Mouse (Mus musculus) naive thymus-derived CD4-positive, alpha-beta T cell, adult 2 months (primary cell): ENCODE results near the gene Atg7.

Experiments used
- DNase-seq: peaks from one replicate; pipeline ENCODE4 v3.0.0-alpha.2; 2011; ENCODE audit warnings: low read depth

The Atg7 gene

DNA sequence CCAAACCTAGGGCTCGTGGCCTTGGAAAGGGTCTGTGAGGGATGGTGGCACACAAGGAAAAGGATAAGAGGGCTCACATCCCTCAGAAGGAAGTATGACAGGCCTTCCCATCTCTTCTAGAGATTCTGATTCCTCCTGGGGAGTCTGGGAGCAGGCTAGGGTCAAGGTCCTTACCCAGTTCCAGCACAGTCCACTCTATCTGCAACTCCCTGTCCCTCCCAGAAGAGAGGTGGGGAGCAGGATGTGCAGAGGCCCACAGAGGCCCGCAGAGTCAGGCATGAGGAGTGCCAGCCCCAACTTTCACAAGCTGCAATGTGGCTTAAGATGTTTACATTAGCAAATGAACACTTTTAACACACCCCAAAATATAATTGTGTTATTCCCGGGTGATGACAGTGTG lies 212.7 kb downstream of the Atg7 start:
- no peak for DNase-seq

DNA sequence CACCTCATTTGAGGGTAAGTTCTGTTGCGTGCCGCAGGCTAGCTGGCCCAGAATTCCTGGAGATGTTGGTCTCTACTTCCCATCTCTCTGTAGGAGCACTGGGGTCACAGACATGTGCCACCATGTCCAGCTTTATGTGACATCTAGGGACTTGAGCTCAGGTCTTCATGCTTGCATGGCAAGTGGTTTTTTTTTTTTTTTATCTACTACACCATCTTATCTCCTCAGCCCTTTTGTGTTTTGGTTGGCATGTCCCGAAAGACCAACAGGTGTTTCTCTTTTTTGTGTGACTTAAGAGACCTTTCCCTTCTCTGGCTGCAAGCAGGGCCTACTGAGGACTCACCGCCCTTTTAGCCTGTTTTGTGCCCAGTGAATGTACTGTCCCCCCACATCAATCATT lies 213.6 kb downstream of the Atg7 start:
- DNase-seq, result no peak

DNA sequence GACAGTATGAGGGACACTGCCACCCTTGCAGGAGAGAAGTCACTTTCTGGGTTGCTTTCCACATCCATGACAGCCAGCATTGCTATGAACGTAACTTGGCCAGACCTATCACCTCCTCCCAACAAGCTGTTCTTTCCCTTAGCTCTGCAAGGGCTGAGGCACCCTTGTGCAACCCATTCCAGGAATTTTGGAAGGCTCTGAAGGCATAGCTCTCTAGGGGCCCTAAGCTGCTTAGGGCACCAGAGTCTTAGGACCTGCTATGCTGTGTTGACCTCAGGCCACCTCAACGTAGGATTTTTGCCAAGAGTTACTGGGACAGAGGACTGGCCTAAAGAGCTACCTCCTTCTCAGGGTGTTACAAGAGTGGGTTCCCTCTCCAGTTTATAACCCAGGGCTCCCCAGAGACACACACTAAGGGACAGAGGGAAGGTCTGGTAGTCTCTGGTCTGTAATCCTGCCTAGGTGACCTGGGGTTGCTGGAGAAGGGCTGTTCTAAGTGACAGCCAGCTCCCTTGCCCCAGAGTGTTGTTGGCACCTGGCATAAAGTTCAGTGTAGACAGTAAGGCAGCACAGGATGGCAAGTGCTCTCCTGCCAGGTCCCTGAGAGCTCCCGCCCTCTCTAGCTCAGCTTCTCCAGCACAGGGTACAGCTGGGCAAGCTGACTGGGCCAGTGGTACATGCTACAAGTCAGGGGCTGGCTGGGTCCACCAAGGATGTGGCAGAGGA lies 215.3 kb downstream of the Atg7 start:
- DNase-seq, result no peak

DNA sequence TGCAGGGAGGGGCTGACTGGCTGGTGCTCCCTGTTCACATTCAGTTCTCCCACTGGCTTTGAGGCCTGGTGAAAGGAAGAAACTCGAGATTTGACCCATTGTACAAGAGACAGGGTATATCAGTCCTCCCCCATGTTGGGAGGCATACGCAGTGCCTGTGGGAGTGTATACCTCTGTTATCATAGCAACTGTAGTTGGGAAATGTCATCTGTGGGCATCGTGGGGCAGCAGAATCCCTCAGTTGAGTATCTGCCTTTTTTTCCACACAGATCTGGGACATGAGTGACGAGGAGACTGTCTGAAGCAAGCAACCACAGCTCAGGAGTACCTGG lies 215.8 kb downstream of the Atg7 start:
- no peak for DNase-seq

DNA sequence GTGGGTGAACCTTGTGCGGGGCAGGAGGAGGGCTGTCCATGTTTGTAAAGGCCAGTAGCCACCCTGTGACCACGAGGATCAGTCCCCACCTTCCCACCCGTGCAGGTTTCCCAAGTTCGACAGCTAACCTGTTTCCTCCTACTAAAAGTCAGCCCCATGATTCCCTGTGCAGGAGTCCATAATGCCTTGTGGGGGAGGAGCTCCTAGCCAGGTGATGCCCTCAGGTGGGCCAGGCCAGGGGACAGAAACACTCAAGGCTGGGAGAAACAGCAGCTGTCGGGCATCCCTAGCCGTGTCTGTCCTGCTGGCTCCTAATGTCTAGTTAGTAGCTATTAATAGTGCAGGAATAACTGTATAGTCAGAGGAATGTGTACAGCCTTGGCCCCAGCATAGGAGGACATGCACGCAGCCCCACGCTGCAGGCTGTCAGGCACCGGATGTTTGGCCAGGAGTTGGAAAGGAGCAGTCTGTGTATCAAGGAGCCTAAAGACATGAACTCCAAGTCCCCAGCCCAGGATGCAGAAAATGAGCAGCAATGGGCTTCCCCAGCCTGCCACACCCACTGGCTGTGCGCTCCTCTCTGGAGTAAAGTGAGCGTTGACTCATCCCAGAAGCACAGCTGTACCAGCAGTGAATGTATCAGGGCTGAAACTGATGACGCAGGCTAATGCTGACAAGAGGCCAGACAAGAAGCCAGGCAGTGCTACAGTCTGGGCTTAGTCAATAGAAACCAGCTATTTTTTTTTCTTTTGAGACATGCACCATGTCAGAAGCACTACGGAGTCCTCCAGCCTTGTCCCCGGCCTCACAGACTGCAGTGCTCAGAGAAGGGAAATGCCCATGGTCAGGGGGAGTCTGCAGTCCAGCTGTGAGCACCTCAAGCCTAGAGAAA lies 218.0 kb downstream of the Atg7 start:
- no peak for DNase-seq

DNA sequence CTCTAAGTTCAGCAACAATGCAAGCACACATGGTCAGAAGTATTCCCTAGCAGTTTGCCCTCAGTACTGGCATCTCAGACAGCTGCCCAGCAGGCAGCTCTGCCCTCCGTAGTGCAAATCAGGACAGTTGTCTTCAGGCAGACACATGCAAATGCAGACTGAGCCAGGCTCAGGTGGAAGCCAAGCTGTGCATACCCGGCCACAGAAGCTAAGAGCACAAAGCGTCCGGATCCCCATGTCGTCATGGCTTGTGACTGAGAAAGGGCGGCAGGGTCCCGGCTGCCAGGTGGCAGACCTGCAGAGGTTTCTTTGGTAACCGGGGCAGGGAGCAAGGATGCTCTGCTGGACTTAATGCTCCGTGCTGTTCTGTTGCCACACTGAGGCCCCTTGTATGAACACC lies 218.7 kb downstream of the Atg7 start:
- no peak for DNase-seq

DNA sequence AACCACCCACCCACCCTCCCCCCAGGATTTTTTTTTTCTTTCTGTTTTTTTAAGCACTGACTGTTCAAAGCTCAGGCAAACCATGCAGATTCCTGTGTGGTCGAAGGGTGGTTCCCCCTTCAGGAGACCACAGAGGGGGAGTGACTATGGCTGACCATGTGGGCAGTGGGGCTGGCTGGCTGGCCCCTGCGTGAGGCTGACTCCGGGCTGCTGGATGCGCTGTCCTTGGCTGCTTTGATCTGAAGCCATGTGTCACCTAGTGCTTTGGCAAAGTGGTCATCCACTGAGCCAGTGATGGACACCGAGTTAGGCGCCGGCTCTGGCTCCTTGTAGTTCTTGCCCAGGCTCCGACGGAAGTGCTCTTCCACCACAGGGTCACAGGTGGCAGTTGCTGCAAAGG lies 219.1 kb downstream of the Atg7 start:
- DNase-seq, result no peak

DNA sequence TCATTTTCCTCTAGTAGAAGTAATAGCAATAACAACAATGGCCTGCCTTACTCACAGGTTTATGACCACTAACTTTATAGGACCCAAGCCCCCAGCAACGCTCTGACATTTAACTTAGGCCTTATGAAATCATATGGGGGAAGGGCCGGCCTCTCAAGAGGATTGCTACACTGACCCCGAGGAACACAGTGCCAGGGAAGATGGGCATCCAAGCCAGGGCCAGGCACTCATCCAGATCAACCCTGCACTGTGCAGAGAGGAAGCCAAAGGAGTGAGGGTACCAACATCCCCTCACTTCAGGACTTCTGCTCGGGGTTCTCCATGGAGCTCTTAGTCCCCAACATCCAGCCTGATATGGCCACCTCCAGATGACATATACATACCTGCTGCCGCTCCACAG lies 220.6 kb downstream of the Atg7 start:
- no peak for DNase-seq

DNA sequence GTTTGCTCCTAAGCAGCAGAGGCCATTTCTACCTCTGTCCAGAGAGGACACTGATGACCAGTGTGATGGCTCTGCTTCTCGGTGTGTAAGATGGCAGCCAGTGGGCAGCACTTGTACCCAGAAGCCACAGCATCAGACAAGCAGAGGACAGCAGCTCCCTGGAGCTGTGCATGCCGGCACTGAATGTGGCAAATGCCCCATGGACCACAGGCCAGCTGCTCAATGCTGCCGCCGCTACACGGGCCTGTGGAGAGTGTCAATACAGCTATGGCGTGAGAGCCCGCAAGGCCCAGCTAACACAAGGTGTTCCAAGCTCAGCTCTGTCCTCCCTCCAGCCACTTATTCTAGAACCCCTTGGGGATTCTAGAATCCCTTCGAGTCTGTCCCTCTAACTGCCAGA lies 221.5 kb downstream of the Atg7 start:
- no peak for DNase-seq

DNA sequence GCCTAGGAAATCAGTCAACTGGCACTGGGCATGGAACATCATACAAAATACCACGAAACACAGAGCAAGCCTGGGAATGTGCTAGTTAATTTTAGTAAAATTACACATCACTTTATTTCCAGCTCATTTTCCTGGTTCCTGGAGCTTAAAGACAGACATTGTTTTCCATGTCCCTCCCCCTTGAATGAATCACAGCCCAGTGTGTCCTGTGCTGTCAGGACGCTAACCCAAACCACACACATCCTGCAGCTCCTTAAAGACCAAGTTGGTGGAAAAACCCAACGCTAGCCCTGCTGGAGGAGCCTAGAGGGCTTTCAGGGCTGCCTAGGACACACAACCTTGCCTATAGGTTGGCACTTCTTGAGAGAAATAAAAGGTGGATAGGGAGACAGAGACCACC lies 223.2 kb downstream of the Atg7 start:
- no peak for DNase-seq

DNA sequence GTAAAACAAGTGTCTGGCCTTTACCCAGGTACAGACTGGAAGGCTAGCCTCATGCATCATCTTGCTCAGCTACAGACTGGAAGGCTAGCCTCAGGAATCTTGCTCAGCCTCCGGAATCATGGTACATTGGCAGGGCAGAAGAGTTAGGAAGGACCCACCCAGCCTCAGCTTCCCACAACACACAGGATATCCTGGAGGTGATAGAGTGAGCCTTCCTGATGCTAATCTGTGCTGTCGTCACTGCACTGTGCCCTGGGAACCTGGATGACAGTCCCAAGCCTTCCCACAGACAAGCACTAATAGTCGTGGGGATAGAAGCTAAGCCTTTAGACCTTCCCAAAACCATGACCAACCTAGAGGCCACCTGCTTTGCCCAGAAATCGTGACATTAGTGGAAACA lies 223.7 kb downstream of the Atg7 start:
- DNase-seq, result no peak

DNA sequence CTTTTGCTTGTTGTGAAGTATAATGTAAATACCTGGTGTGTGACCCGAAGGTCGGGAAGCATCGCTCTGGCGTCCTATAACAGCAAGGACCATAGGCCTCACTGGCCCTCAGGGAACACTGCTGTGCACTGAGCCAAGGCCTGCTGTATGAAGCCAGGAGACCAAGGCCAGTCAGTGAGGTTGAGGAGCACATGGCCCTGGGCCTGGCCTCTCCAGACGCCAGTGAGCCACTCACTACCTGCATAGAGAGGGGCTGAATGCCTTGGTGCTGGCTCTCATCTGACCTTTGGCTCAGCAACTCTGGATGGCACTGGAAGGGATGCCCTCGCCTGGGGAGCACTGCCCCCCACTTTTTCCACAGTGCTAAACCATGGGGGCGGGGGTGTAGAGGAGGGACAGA lies 225.8 kb downstream of the Atg7 start:
- no peak for DNase-seq

DNA sequence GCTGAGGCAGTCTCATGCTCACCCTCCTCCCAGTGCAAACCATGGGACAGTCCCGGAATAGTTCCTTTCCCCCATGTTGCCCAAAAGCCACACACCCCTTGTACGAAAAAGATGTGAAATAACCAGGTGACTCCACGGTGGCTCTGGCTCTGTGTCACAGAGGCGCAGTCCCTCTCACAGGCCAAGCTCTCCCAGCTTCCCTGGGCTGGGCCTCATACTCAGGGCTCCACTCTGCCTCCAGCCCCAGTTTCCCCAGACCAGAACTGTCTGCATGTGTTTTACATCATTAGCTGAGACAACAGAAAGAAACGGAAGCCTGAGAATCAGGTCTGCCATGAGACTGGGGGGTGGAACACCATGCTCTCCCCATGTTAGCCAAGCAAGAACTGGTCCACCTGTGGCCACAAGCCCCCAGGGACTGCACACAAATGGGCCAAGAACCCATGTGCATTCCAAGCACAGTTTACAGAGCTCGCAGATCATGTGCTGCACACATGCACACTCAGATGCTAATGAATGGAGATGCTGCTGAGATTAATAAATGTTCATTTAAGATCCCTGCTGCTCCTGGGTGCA lies 226.7 kb downstream of the Atg7 start:
- no peak for DNase-seq

DNA sequence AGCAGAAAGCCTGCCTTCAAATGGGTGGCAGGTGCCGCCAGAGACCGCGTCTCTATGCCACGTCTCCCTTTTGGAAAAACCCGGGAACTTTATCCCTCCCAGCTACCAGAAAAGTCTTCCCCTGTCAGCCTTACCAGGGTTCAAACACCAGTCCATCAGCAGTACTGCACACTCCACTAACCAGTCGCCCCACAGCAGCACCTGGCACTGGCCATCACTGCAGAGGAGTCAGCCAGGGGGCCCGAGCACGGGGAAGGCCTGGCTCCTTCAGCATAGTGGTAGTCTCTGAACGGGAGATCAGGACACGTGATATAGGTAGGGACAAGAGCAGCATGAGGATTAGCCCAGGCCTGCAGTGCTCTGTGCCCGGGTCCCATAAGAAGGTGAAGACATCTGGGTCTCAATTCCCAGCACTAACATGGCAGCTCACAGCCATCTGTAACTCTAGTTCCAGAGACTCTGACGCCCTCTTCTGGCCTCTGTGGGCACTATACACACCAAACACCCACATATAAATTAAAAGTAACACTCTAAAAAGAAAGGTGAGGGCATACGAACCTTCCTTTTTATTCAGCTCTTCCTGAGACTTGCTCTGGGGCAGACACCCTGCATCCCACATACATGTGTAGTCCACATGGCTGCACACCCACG lies 228.2 kb downstream of the Atg7 start:
- DNase-seq, result no peak

DNA sequence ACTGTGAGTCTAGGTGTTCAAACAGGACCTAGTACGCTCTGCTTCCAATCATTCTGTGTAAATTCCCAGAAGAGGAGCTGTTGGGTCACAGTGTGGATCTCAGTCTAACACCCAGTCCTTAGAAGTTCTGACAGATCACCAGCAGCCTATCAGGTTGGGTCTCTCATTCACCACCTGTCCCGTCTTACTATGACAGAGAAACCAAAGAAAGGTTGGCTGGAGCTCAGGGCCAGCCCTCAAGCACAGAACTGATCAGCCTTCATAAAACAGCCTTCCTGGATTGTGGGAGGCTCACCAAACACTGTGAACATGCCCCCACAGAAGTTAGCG lies 230.9 kb downstream of the Atg7 start:
- no peak for DNase-seq

DNA sequence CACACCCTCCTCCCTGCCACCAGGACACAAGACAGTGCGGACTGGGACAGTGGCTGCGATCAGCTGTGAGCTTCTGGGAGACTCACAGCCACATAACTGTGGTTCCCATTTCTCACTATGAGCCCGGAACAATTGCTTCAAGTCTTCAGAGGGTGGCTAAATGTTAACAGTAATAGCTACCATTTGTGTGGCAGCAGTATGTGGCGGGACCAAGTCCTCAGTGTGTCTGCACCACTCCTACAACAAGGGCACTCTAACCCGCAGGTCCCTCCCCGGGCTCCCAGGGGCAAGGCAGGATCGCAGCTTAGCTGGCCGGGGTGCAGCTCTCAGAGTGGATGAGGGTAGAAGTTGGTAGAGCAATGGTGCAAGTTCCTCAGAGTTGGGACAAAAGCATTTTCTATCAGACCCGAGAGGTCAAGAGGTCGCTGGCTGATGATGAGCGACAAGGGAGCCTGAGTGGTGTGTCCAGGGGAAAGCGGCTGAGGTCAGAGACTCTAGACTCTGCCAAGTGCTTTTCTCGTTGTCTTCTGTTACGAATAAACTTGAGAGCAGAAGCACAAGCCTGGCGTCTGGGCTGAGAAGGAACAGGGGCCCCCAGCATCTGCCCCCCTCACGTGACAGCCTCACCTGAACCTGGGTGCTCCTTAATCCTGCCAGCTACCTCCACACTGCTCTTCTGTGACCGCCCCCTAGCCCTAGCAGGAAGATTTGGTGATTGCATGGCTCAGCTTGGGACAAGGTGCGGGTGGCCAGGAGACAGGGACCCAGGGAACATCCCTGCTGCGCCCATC lies 231.4 kb downstream of the Atg7 start:
- DNase-seq, result peak; percentile 45

DNA sequence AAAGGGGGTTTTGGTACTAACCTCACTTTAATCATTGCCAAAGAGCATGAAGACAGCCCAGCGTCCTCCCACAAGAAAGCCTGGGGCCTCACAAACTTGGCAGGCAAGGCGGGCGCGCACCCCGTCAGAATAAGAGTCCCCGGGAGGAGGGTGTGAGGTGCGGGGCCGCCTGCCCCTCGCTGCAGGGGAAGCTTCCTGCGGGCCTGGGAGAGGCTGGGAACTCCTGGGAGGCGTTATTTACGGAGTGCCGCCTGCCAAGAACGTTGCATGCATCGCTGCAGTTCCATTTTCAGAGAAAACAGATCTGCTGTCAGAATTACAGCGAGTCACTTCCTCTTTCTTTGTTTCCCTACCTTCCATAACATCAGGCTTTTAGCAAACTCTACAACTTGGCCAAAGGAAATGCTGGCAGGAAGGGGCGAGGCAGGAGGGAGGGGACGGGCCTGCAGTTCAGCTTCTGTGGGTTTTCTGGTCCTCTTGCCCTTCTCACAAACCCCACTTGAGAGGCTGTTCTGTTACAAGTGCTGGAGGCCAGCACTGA lies 232.2 kb downstream of the Atg7 start:
- DNase-seq, result peak; percentile 84

DNA sequence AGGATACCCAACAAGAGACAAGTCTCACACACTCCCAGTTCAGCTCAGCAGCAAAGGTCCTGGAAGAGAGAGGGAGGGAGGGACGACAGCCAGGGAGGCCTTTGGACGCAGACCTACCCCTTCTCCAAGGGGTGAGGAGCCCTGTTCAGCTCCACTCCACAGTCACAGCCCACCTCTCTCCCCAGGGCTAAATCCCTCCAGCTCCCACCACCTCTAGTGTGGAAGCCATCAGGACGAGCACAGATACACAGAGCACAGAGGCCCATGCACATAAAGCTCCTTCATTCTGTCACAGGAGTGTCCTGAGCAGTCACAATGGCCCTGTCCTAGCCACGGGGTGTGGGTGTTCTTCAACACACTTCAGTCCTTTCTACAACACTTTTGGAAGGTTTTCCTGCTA lies 233.1 kb downstream of the Atg7 start:
- peak; percentile 37 for DNase-seq

DNA sequence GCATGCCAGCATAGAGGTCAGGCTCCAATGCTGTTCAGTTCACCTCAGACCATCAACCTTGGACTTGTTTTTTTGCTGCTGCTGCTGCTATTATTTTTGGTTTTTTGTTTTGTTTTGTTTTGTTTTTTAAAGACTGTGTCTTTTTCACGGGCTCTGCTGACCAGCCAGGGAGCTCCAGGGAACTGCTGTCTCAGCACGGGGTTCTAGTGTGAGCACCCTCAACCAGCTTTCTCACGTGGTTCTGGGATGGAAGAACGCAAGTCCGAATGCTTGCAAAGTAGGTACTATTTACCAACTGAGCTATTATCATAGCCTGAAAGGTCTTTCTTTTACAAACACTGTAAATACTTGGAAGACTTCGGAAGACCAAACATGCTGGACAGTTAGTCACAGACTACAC lies 233.6 kb downstream of the Atg7 start:
- DNase-seq, result no peak

DNA sequence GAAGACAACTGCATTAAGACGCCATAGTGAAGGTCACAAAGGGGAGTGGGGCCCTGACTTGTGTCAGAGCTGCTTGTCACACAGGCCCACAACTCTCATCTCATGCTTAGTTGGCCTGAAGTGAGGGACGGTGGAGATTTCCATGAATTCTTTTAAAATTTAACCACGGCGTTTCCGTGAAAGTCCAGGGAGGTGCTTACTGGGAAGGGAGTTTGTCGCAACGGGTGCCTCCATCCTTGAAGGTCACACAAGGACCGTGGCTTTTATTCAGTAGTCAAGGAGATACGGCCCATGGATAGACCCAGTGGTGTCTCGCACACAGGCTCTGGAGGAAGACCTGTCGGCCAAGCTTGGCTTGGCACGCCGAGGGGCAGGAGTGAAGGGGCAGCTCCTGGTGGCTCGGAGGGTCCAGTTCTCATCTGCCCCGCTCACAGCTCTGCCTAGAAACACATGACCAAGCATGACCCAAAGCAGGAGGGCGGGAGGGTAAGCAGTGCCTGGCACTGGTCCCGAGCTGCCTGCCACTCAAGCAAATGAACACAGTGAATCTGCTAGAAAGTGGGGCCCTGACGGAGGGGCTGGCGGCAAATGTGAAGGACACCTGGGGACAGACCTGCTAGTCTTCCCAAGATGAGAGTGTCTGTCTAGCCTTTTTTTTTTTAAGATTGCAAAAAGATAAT lies 236.1 kb downstream of the Atg7 start:
- no peak for DNase-seq

DNA sequence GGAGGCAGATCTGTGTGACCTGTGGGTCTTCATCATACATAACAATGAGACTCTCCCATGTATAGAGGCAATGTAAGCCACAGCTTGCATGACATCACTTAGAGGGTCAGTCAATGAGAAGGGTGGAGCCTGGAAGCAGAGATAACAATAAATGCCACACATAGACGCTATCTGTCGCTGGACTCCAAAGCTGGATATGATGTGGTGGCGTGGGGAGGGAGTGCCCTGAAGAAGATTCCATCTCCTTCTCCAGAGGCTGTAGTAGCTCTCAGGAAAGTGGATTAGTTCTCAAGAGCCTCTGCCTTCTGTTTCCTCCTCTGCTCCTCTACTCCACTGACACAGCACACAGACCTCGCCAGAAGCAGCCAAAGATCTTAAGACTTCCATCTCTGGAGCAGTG lies 237.9 kb downstream of the Atg7 start:
- no peak for DNase-seq
